Comparison of ENCODE assay signal across 8 mouse cellular contexts in the genomic region with DNA sequence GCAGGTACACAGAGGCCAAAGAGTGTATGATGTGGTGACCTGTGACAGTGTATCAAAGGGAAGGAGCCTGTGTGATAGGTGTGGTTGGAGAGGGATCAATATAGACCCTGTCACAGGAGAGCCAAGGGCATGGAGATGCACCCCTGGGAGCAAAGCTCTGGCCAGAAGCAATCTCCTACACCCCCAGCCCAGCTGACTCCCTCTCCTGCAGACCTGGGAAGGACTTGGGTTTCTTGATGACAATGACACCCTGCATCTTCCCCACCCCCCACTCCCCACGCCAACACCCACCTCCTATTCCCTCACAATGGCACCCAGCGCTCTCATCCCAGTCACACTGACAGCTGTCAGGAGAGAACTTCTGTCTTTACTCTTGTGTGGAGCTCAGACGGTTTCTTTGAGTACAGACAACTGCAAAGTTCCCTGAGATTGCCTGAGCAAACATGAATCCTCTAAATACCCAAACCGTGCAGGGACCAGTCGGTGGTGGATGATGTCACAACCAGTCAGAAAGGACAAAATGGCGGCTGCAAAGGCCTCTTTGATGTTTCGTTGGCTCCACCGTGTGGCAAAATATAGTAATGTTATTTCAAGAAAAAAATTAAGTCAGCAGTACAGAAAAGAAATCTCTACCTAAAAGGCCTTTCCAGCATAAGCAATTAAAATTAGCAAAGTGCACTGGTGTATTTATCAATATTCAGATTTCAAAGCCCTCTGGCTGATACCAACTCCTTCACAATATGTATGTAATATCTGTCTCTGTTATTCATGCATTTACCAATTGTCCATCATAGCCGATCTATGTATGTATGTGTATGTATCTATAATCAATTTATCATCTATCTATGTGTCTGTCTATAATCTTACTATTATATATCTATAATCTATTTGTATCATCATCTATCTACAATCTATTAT. TPM values are rescaled to one million over a fixed set of nuclear protein-coding genes. Genes with fewer than 3 reads are reported as not detected.
DNase-seq lines count a peak whose midpoint lies in the region; ATAC-seq lines count a peak whose summit lies in the region.

No protein-coding gene starts in this region.

- WGBS in hindbrain, embryonic 16.5 days = 17% methylated on average over 9 of the region's 9 CpGs

- peak; percentile 93 for ATAC-seq in hindbrain, embryonic 16.5 days

- H3K9ac ChIP-seq in hindbrain, embryonic 16.5 days (ENCODE audit: low read depth, low read length) = peak overlapping the region; percentile 79

- H3K4me3 ChIP-seq in hindbrain, embryonic 16.5 days (ENCODE audit: low read length) = peak overlapping the region; percentile 46

- H3K4me1 ChIP-seq in hindbrain, embryonic 16.5 days (ENCODE audit: control insufficient read depth, insufficient read depth, low read depth, low read length) = peaks cover 3% of the 10 kb centered on the region

- no peaks in the 10 kb centered on the region for H3K36me3 ChIP-seq in hindbrain, embryonic 16.5 days (ENCODE audit: control insufficient read depth, insufficient read depth, low read length)

- H3K27me3 ChIP-seq in hindbrain, embryonic 16.5 days (replicated peaks; ENCODE audit: control insufficient read depth, insufficient read depth, low read length) = 0 out of 2 replicates have a peak, but pooled peaks cover 4% of the 10 kb centered on the region

- H3K27ac ChIP-seq in hindbrain, embryonic 16.5 days (ENCODE audit: low read depth, low read length) = peak overlapping the region; percentile 84

- peak overlapping the region; percentile 82 for H3K4me2 ChIP-seq in hindbrain, embryonic 16.5 days (ENCODE audit: low read length)

- peak; percentile 89 for DNase-seq in ZHBTc4 (ENCODE audit: low read depth, low spot score)
- DNase-seq in cerebellum, postnatal 25 days = peak; percentile 70 to 82
- peak; percentile 66 to 88 for DNase-seq in frontal cortex, postnatal 36 days (ENCODE audit: low spot score in 2 of 2)
- DNase-seq in left cerebral cortex, adult 11 months (ENCODE audit: low spot score) = peak; percentile 82
- DNase-seq in lung, postnatal 25 days (ENCODE audit: low spot score) = peak; percentile 91
- DNase-seq in retina, postnatal 1 day = peak; percentile 91
- DNase-seq in yolk sac, embryonic 10.5 days (ENCODE audit: low spot score) = peak; percentile 73

- no peaks in the 10 kb centered on the region for H3K9me3 ChIP-seq in hindbrain, embryonic 16.5 days (ENCODE audit: control insufficient read depth, low read length)

RNA-seq across cellular contexts. Expression of a gene that starts 21.9 kb away (rescaled TPM):
- polyA plus RNA-seq in hindbrain, embryonic 16.5 days (2015; fragmentation: Nextera tagmentation; extraction: Ambion mirVana) = 93.9 and 102 TPM in 2 replicates

RNA-seq across cellular contexts. Expression of a gene that starts 25.5 kb away (rescaled TPM):
- polyA plus RNA-seq in hindbrain, embryonic 16.5 days (2015; fragmentation: Nextera tagmentation; extraction: Ambion mirVana) = 0.09 TPM in 1 of 2 replicates, not detected in the other

Comparison
In these comparisons a context has a peak if more than half of its experiments do, and no peak if none do; other contexts are left out.
1. Peak in every context shown above with its lines: DNase-seq, ATAC-seq, H3K4me3 ChIP-seq and H3K27ac ChIP-seq.